Mouse (Mus musculus): ENCODE data around the gene Naa25.

GRCm38 (mm10) chr5:121393402-121393801, 4.3 kb upstream of the Naa25 start:
- TF ChIP-seq CTCF (IDR thresholded peaks at IDR 0.05) = no peak
- no peak for TF ChIP-seq EP300 (IDR thresholded peaks at IDR 0.05)
